Mouse (Mus musculus) T-helper 1 cell (primary cell): Measurements from ENCODE around the gene Dus2.

Source experiments
- in situ Hi-C: fragments of 300-600 bp; cut with MboI, MseI; formaldehyde crosslinking; loops from one replicate; pipeline ENCODE4 v1.15.1; 2025; ENCODE audit warnings: high pct_unique_total_duplicates

Gene Dus2

GRCm38 (mm10) chr8:106075863-106076174 is 84.7 kb downstream of the Dus2 start:
- in situ Hi-C loops, result no loop called here

GRCm38 (mm10) chr8:106076612-106077011 is 85.5 kb downstream of the Dus2 start:
- in situ Hi-C loops, result no loop called here

- in situ Hi-C loops, result no loop called here
Measured at GRCm38 (mm10) chr8:106077452-106078067, 86.4 kb downstream of the Dus2 start.

GRCm38 (mm10) chr8:106102321-106102720 is 111.2 kb downstream of the Dus2 start:
- in situ Hi-C loops, result no loop called here
